Mouse (Mus musculus): ENCODE results near the gene Rnf5. TPM values are rescaled to one million over a fixed set of nuclear protein-coding genes. Genes with fewer than 3 reads are reported as not detected.

Rnf5 gene
- polyA plus RNA-seq (2015; fragmentation: Nextera tagmentation; extraction: Ambion mirVana) = 106 and 120 TPM in 2 replicates

DNA sequence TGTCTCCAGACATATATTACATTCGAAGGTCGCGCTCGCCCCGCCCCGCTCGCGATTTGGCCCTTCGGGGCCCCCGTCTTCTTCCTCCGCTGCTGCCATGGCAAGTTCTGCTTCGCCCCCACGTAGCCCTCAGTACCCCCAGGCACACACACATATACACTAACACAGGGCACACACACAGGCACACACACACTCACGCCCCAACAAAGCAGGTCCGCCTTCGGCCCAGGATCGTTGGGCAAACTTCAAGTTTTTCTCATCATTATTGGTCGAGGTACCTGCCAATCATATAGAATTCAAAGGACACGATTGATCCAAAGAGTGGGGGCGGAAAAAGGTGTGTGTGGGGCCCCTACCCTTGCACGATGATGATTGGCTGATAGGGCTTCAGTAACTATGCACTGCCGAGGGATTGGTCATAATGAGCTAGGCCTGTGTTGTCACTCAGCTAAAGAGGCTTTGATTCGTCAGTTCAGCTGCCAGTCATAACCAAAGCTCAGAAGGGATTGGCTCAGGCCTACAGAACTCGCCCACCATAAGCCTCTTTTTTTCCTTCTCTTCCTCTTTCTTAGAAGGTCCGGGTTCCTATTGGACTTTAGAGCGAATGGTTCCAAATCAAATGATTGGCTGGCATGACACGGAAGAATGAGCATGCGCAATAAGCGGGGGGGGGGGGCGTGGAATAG lies at the start of gene Rnf5:
Gene Rnf5 (minus strand): TSS at position 316 of the 686 bp plus-strand sequence.
- H3K27ac ChIP-seq (replicated peaks) = peak within 1 kb of the TSS; percentile 94
- peak; percentile 90 for ATAC-seq (ENCODE audit: extremely low read depth, insufficient number of reproducible peaks, low FRiP score, low TSS enrichment)
- H3K4me3 ChIP-seq = peak within 1 kb of the TSS; percentile 88
- 1% methylated on average over 30 of the region's 30 CpGs for WGBS
- peaks cover 50% of the 10 kb centered on the region for H3K4me1 ChIP-seq
- H3K9ac ChIP-seq = peak within 1 kb of the TSS; percentile 97
- peak within 1 kb of the TSS; percentile 97 for H3K4me2 ChIP-seq
- H3K36me3 ChIP-seq = peaks cover 30% of the 10 kb centered on the region
- no peaks in the 10 kb centered on the region for H3K27me3 ChIP-seq (replicated peaks)
- no peaks in the 10 kb centered on the region for H3K9me3 ChIP-seq

GRCm38 (mm10) chr17:34652985-34653384 lies 49.5 kb upstream of the Rnf5 start:
- Histone ChIP-seq H3K4me2 (no peak overlapping the region), H3K9me3 (no peaks in the 10 kb centered on the region), H3K36me3 (peaks cover 58% of the 10 kb centered on the region), H3K4me3 (no peak overlapping the region), H3K27me3 (replicated peaks) (peaks cover 5% of the 10 kb centered on the region; the same call in 1 of the 2 replicates), H3K4me1 (peaks cover 33% of the 10 kb centered on the region), H3K9ac (no peak overlapping the region), H3K27ac (replicated peaks) (no peak overlapping the region)
- no peak for ATAC-seq (ENCODE audit: extremely low read depth, insufficient number of reproducible peaks, low FRiP score, low TSS enrichment)
- WGBS = 86% methylated on average over 8 of the region's 8 CpGs

GRCm38 (mm10) chr17:34652546-34652945 lies 49.1 kb upstream of the Rnf5 start:
- H3K27ac ChIP-seq (replicated peaks) = no peak overlapping the region
- H3K9ac ChIP-seq = no peak overlapping the region
- peaks cover 37% of the 10 kb centered on the region for H3K4me1 ChIP-seq
- WGBS = 86% methylated on average over 10 of the region's 10 CpGs
- peaks cover 58% of the 10 kb centered on the region for H3K36me3 ChIP-seq
- no peak overlapping the region for H3K4me3 ChIP-seq
- ATAC-seq (ENCODE audit: extremely low read depth, insufficient number of reproducible peaks, low FRiP score, low TSS enrichment) = no peak
- H3K9me3 ChIP-seq = no peaks in the 10 kb centered on the region
- H3K27me3 ChIP-seq (replicated peaks) = peaks cover 4% of the 10 kb centered on the region; the same call in 1 of the 2 replicates
- no peak overlapping the region for H3K4me2 ChIP-seq

DNA sequence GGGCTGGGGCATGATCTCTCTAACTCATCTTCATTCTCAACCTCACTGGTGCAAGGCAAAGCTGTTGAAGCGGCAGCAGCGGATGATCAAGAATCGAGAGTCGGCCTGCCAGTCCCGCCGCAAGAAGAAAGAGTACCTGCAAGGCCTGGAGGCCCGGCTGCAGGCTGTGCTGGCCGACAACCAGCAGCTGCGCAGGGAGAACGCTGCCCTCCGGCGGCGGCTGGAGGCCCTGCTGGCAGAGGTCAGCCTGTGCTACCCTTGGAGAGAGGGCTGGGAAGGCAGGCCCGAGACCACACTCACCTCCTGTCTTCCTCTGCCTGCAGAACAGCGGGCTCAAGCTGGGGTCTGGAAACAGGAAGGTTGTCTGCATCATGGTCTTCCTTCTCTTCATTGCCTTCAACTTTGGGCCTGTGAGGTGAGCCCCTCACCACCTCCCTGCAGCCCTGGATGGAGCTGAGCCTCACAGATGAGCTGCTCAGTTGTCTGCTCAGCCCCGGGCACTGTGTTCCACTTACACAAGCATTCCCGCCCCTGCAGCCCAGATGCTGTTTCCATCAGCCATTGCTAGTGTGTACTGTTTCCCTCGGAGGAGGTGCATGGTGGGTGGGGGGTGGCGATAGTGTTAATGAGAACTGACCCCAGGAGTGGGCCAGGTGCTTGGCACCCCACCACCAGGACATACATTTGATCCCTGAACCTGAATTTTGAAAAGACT lies 48.2 kb upstream of the Rnf5 start:
- Histone ChIP-seq H3K4me3 (no peak overlapping the region), H3K4me1 (peaks cover 35% of the 10 kb centered on the region), H3K27ac (replicated peaks) (no peak overlapping the region), H3K9ac (no peak overlapping the region), H3K27me3 (replicated peaks) (no peaks in the 10 kb centered on the region), H3K36me3 (peaks cover 58% of the 10 kb centered on the region), H3K4me2 (no peak overlapping the region), H3K9me3 (no peaks in the 10 kb centered on the region)
- WGBS = 56% methylated on average over 19 of the region's 19 CpGs
- ATAC-seq (ENCODE audit: extremely low read depth, insufficient number of reproducible peaks, low FRiP score, low TSS enrichment) = no peak

DNA sequence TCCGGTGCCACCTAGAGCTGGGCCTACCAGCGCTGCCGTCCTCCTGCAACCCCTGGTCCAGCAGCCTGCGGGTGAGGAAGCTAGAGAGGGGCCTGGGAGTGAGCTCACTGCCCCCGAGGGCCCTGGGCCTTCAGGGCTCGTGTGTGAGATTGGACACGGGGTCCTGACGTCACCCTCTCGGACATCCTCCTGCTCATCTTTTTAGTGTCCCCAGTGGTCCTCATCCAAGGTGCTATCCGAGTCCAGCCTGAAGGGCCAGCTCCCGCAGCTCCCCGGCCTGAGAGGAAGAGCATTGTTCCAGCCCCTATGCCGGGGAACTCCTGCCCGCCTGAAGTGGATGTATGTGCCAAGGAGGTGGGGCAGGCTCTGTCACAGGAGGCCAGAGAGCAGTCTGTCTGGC lies 47.3 kb upstream of the Rnf5 start:
- Histone ChIP-seq H3K27ac (replicated peaks) (no peak overlapping the region), H3K9me3 (no peaks in the 10 kb centered on the region), H3K27me3 (replicated peaks) (no peaks in the 10 kb centered on the region), H3K36me3 (peaks cover 58% of the 10 kb centered on the region), H3K4me2 (no peak overlapping the region), H3K9ac (no peak overlapping the region), H3K4me3 (no peak overlapping the region), H3K4me1 (peaks cover 35% of the 10 kb centered on the region)
- no peak for ATAC-seq (ENCODE audit: extremely low read depth, insufficient number of reproducible peaks, low FRiP score, low TSS enrichment)
- 91% methylated on average over 14 of the region's 14 CpGs for WGBS

- Histone ChIP-seq H3K36me3 (peaks cover 54% of the 10 kb centered on the region), H3K9ac (no peak overlapping the region), H3K9me3 (no peaks in the 10 kb centered on the region), H3K27me3 (replicated peaks) (no peaks in the 10 kb centered on the region), H3K4me2 (no peak overlapping the region), H3K4me1 (peaks cover 29% of the 10 kb centered on the region), H3K4me3 (no peak overlapping the region), H3K27ac (replicated peaks) (no peak overlapping the region)
- ATAC-seq (ENCODE audit: extremely low read depth, insufficient number of reproducible peaks, low FRiP score, low TSS enrichment) = no peak
- WGBS = 85% methylated on average over 18 of the region's 18 CpGs
Measured at GRCm38 (mm10) chr17:34649106-34649864, 45.8 kb upstream of the Rnf5 start.

DNA sequence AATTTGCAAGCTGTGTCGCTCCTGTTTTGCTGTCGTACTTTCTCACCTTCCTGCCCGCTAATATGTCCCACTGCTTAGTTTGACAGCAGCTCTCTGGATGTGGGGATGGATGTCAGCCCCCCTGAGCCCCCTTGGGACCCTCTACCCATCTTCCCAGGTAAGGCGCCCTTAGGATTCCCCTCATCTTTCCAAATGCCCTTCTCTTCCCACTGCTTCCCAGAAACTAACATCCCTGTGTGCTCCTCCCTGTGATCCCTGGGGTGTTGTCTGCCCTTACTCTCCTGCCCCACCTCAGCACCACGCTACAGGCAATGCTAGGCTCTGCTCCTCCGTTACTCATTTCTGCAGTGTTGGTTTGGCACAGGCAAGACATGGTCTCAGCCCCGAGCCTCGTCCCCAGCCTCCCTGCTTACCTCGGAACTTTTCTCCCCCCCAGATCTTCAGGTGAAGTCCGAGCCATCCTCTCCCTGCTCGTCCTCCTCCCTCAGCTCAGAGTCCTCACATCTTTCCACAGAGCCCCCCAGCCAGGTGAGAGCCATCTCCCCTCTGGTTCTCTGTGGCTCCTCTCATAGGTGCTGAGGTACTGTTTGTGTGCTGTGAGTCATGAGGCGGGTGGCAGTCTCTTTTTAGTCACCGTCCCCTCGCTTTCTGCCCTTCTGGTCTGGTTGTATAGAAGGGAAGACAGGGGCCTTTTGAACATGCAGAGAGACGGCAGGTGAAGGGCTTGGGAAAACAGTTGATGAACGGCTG lies 44.8 kb upstream of the Rnf5 start:
- Histone ChIP-seq H3K27me3 (replicated peaks) (no peaks in the 10 kb centered on the region), H3K27ac (replicated peaks) (no peak overlapping the region), H3K4me3 (peak overlapping the region; percentile 99), H3K9me3 (no peaks in the 10 kb centered on the region), H3K36me3 (peaks cover 48% of the 10 kb centered on the region), H3K9ac (peak overlapping the region; percentile 93), H3K4me1 (peaks cover 29% of the 10 kb centered on the region), H3K4me2 (peak overlapping the region; percentile 81)
- WGBS = 82% methylated on average over 16 of the region's 16 CpGs
- ATAC-seq (ENCODE audit: extremely low read depth, insufficient number of reproducible peaks, low FRiP score, low TSS enrichment) = no peak

DNA sequence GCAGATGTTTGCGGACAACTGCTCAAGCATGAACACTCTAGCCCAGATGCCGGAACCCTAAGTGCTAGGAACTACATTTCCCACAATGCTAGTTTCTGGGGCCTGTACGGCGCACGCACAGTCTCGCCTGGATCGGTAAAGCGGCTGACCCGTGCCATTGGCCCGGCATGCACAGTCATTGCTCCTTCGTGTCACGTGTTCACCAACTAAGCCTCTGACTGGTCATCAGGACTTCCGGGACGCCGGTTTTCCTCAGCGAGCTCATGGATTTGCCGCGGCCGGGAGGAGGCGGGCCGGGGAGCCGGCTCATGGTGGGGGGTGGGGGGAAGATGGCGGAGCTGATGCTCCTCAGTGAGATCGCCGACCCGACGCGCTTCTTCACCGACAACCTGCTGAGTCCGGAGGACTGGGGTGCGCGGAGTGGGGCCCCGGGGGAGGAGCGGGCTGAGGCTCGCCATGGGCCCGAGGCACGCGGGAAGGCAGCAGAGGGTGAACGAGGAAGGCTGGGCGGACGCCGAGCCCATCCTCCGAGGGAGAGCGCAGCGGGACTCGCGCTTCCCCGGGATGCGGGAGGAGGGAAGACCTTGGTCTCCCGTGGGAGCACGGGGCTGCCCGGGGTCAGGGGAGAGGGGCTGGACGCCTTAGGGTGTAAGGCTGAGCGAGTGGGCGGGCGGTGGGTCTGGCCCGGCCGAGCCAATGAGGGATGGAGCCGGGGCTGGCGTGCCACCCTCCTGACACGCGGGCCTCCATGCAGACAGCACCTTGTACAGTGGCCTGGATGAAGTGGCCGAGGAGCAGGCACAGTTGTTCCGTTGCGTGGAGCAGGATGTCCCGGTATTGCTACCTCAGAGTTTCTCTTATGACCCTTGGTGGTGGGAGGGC lies 43.7 kb upstream of the Rnf5 start, which contains the start of gene Atf6b:
Gene Atf6b (plus strand): TSS at position 241 of the 882 bp plus-strand sequence.
- 2% methylated on average over 66 of the region's 66 CpGs for WGBS
- H3K9ac ChIP-seq = peak within 1 kb of the TSS; percentile 93
- H3K36me3 ChIP-seq = peaks cover 36% of the 10 kb centered on the region
- H3K27me3 ChIP-seq (replicated peaks) = no peaks in the 10 kb centered on the region
- peak within 1 kb of the TSS; percentile 99 for H3K4me3 ChIP-seq
- H3K9me3 ChIP-seq = no peaks in the 10 kb centered on the region
- peaks cover 29% of the 10 kb centered on the region for H3K4me1 ChIP-seq
- peak within 1 kb of the TSS; percentile 81 for H3K4me2 ChIP-seq
- H3K27ac ChIP-seq (replicated peaks) = peak within 1 kb of the TSS; percentile 66
- peak; percentile 94 for ATAC-seq (ENCODE audit: extremely low read depth, insufficient number of reproducible peaks, low FRiP score, low TSS enrichment)

DNA sequence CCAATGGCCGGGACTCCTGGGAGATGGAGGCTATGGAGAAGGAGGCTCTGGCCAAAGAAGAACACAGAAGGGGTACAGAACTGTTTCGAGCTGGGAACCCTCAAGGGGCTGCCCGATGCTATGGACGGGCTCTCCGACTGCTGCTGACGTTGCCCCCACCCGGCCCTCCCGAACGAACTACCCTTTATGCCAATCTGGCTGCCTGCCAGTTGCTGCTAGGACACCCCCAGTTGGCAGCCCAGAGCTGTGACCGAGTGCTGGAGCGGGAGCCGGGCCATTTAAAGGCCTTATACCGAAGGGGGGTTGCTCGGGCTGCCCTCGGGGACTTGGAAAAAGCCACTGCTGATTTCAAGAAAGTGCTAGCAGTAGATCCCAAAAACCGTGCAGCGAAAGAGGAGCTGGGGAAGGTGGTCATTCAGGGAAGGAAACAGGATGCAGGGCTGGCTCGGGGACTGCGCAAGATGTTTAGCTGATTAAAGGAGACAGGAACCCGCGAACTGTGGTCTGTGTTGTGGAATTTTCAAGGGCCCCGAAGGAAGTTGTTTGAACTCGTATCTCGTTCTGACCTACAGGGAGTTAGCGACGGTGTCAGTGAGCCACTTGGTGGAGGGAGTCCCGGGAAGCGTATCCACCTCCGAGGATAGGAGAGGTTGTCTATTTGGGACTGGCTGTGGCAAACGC lies 42.5 kb upstream of the Rnf5 start:
- H3K27me3 ChIP-seq (replicated peaks) = no peaks in the 10 kb centered on the region
- no peaks in the 10 kb centered on the region for H3K9me3 ChIP-seq
- peaks cover 34% of the 10 kb centered on the region for H3K4me1 ChIP-seq
- H3K27ac ChIP-seq (replicated peaks) = no peak overlapping the region
- H3K36me3 ChIP-seq = peaks cover 26% of the 10 kb centered on the region
- WGBS = 82% methylated on average over 30 of the region's 30 CpGs
- peak overlapping the region; percentile 99; the same call in 1 of the 2 replicates for H3K4me3 ChIP-seq
- no peak for ATAC-seq (ENCODE audit: extremely low read depth, insufficient number of reproducible peaks, low FRiP score, low TSS enrichment)
- H3K9ac ChIP-seq = no peak overlapping the region
- peak overlapping the region; percentile 81 for H3K4me2 ChIP-seq

Data from heart, embryonic 13.5 days (tissue).